Mouse (Mus musculus): ENCODE results near the gene Cped1. TPM values are rescaled to one million over a fixed set of nuclear protein-coding genes. Genes with fewer than 3 reads are reported as not detected.
A peak's percentile ranks its signal among the peaks of the same experiment; 100 is the strongest.

Cped1 gene
- polyA plus RNA-seq, 1 experiment from 2014 or later, result 4.3 TPM

- H3K4me2 ChIP-seq (ENCODE audit: low read length), result no peak overlapping the region
Observed at GRCm38 (mm10) chr6:22280217-22280861, 294.6 kb downstream of the Cped1 start.

GRCm38 (mm10) chr6:22282405-22282804 is 296.7 kb downstream of the Cped1 start:
- H3K4me2 ChIP-seq (ENCODE audit: low read length), result no peak overlapping the region
- ATAC-seq (no peak), DNase-seq (ENCODE audit: low spot score) (no peak)
- H3K9ac ChIP-seq (ENCODE audit: low read length), result no peak overlapping the region
- WGBS, result 90% methylated on average over 4 of the region's 4 CpGs
- H3K27ac ChIP-seq (ENCODE audit: low read depth, low read length), result no peak overlapping the region
- H3K27me3 ChIP-seq (replicated peaks; ENCODE audit: control insufficient read depth, insufficient read depth, low read length), result peaks cover 4% of the 10 kb centered on the region; the same call in 1 of the 2 replicates
- H3K4me3 ChIP-seq (ENCODE audit: low read depth, low read length), result no peak overlapping the region
- H3K36me3 ChIP-seq (ENCODE audit: control insufficient read depth, insufficient read depth, low read length), result no peaks in the 10 kb centered on the region
- H3K9me3 ChIP-seq (replicated peaks; ENCODE audit: control insufficient read depth, low read length), result no peaks in the 10 kb centered on the region
- no peaks in the 10 kb centered on the region for H3K4me1 ChIP-seq (ENCODE audit: control insufficient read depth, insufficient read depth, low read length)

More at GRCm38 (mm10) chr6:22280217-22280861, 294.6 kb downstream of the Cped1 start:
- DNase-seq (ENCODE audit: low spot score) (peak; percentile 39), ATAC-seq (no peak; the same call in 1 of the 2 replicates)
- WGBS, result 54% methylated on average over 14 of the region's 14 CpGs
- no peaks in the 10 kb centered on the region for H3K4me1 ChIP-seq (ENCODE audit: control insufficient read depth, insufficient read depth, low read length)
- H3K9ac ChIP-seq (ENCODE audit: low read length), result no peak overlapping the region
- no peak overlapping the region for H3K27ac ChIP-seq (ENCODE audit: low read depth, low read length)
- no peaks in the 10 kb centered on the region for H3K9me3 ChIP-seq (replicated peaks; ENCODE audit: control insufficient read depth, low read length)
- no peaks in the 10 kb centered on the region for H3K27me3 ChIP-seq (replicated peaks; ENCODE audit: control insufficient read depth, insufficient read depth, low read length)
- H3K4me3 ChIP-seq (ENCODE audit: low read depth, low read length), result no peak overlapping the region
- H3K36me3 ChIP-seq (ENCODE audit: control insufficient read depth, insufficient read depth, low read length), result no peaks in the 10 kb centered on the region

GRCm38 (mm10) chr6:22288004-22288736 is 302.5 kb downstream of the Cped1 start, which contains the start of gene Wnt16:
TSS of gene Wnt16 (plus strand) at chr6:22288227.
- Histone ChIP-seq H3K27me3 (replicated peaks; ENCODE audit: control insufficient read depth, insufficient read depth, low read length) (peaks cover 36% of the 10 kb centered on the region), H3K36me3 (ENCODE audit: control insufficient read depth, insufficient read depth, low read length) (no peaks in the 10 kb centered on the region), H3K9me3 (replicated peaks; ENCODE audit: control insufficient read depth, low read length) (no peaks in the 10 kb centered on the region), H3K27ac (ENCODE audit: low read depth, low read length) (no peak within 1 kb of the TSS), H3K4me2 (ENCODE audit: low read length) (peak within 1 kb of the TSS; percentile 83), H3K9ac (ENCODE audit: low read length) (peak within 1 kb of the TSS; percentile 41), H3K4me3 (ENCODE audit: low read depth, low read length) (peak within 1 kb of the TSS; percentile 42), H3K4me1 (ENCODE audit: control insufficient read depth, insufficient read depth, low read length) (peaks cover 18% of the 10 kb centered on the region)
- peak; percentile 60 for ATAC-seq
- under 1% methylated on average over 20 of the region's 20 CpGs for WGBS
- peak; percentile 20 for DNase-seq (ENCODE audit: low spot score)

GRCm38 (mm10) chr6:22288737-22289460 is 303.2 kb downstream of the Cped1 start:
- H3K9ac ChIP-seq (ENCODE audit: low read length), result peak overlapping the region; percentile 41
- no peaks in the 10 kb centered on the region for H3K9me3 ChIP-seq (replicated peaks; ENCODE audit: control insufficient read depth, low read length)
- H3K27me3 ChIP-seq (replicated peaks; ENCODE audit: control insufficient read depth, insufficient read depth, low read length), result peaks cover 38% of the 10 kb centered on the region
- ATAC-seq (peak; percentile 76), DNase-seq (ENCODE audit: low spot score) (peak; percentile 65)
- H3K4me3 ChIP-seq (ENCODE audit: low read depth, low read length), result peak overlapping the region; percentile 42
- under 1% methylated on average over 38 of the region's 38 CpGs for WGBS
- no peak overlapping the region for H3K27ac ChIP-seq (ENCODE audit: low read depth, low read length)
- H3K4me1 ChIP-seq (ENCODE audit: control insufficient read depth, insufficient read depth, low read length), result peaks cover 18% of the 10 kb centered on the region
- peak overlapping the region; percentile 83 for H3K4me2 ChIP-seq (ENCODE audit: low read length)
- H3K36me3 ChIP-seq (ENCODE audit: control insufficient read depth, insufficient read depth, low read length), result no peaks in the 10 kb centered on the region

GRCm38 (mm10) chr6:22289461-22290021 is 303.8 kb downstream of the Cped1 start:
- peak overlapping the region; percentile 41; the same call in 1 of the 2 replicates for H3K9ac ChIP-seq (ENCODE audit: low read length)
- H3K4me3 ChIP-seq (ENCODE audit: low read depth, low read length), result peak overlapping the region; percentile 42
- no peaks in the 10 kb centered on the region for H3K36me3 ChIP-seq (ENCODE audit: control insufficient read depth, insufficient read depth, low read length)
- no peak overlapping the region for H3K27ac ChIP-seq (ENCODE audit: low read depth, low read length)
- WGBS, result under 1% methylated on average over 21 of the region's 21 CpGs
- H3K4me2 ChIP-seq (ENCODE audit: low read length), result peak overlapping the region; percentile 83
- H3K9me3 ChIP-seq (replicated peaks; ENCODE audit: control insufficient read depth, low read length), result no peaks in the 10 kb centered on the region
- peaks cover 38% of the 10 kb centered on the region for H3K27me3 ChIP-seq (replicated peaks; ENCODE audit: control insufficient read depth, insufficient read depth, low read length)
- DNase-seq (ENCODE audit: low spot score), result no peak
- ATAC-seq, result no peak
- peaks cover 18% of the 10 kb centered on the region for H3K4me1 ChIP-seq (ENCODE audit: control insufficient read depth, insufficient read depth, low read length)

- DNase-seq (ENCODE audit: low spot score) (no peak), ATAC-seq (no peak)
- Histone ChIP-seq H3K4me2 (ENCODE audit: low read length) (no peak overlapping the region), H3K4me1 (ENCODE audit: control insufficient read depth, insufficient read depth, low read length) (peaks cover 18% of the 10 kb centered on the region), H3K9me3 (replicated peaks; ENCODE audit: control insufficient read depth, low read length) (no peaks in the 10 kb centered on the region), H3K4me3 (ENCODE audit: low read depth, low read length) (no peak overlapping the region), H3K9ac (ENCODE audit: low read length) (no peak overlapping the region), H3K36me3 (ENCODE audit: control insufficient read depth, insufficient read depth, low read length) (no peaks in the 10 kb centered on the region), H3K27me3 (replicated peaks; ENCODE audit: control insufficient read depth, insufficient read depth, low read length) (peaks cover 38% of the 10 kb centered on the region), H3K27ac (ENCODE audit: low read depth, low read length) (no peak overlapping the region)
- 80% methylated on average over 8 of the region's 8 CpGs for WGBS
Observed at GRCm38 (mm10) chr6:22290790-22291189, 305.1 kb downstream of the Cped1 start.

GRCm38 (mm10) chr6:22292056-22292455 is 306.3 kb downstream of the Cped1 start:
- H3K4me1 ChIP-seq (ENCODE audit: control insufficient read depth, insufficient read depth, low read length), result peaks cover 18% of the 10 kb centered on the region
- 50% methylated on average over 4 of the region's 4 CpGs for WGBS
- H3K4me3 ChIP-seq (ENCODE audit: low read depth, low read length), result no peak overlapping the region
- H3K9me3 ChIP-seq (replicated peaks; ENCODE audit: control insufficient read depth, low read length), result no peaks in the 10 kb centered on the region
- H3K27me3 ChIP-seq (replicated peaks; ENCODE audit: control insufficient read depth, insufficient read depth, low read length), result peaks cover 38% of the 10 kb centered on the region
- H3K9ac ChIP-seq (ENCODE audit: low read length), result no peak overlapping the region
- H3K27ac ChIP-seq (ENCODE audit: low read depth, low read length), result no peak overlapping the region
- no peak overlapping the region for H3K4me2 ChIP-seq (ENCODE audit: low read length)
- H3K36me3 ChIP-seq (ENCODE audit: control insufficient read depth, insufficient read depth, low read length), result no peaks in the 10 kb centered on the region
- no peak for ATAC-seq
- no peak for DNase-seq (ENCODE audit: low spot score)

- H3K4me2 ChIP-seq (ENCODE audit: low read length), result no peak overlapping the region
- no peaks in the 10 kb centered on the region for H3K9me3 ChIP-seq (replicated peaks; ENCODE audit: control insufficient read depth, low read length)
- peaks cover 19% of the 10 kb centered on the region for H3K27me3 ChIP-seq (replicated peaks; ENCODE audit: control insufficient read depth, insufficient read depth, low read length)
- WGBS, result 10% methylated on average over 3 of the region's 3 CpGs
- no peak for DNase-seq (ENCODE audit: low spot score)
- peaks cover 7% of the 10 kb centered on the region for H3K4me1 ChIP-seq (ENCODE audit: control insufficient read depth, insufficient read depth, low read length)
- H3K9ac ChIP-seq (ENCODE audit: low read length), result no peak overlapping the region
- H3K36me3 ChIP-seq (ENCODE audit: control insufficient read depth, insufficient read depth, low read length), result no peaks in the 10 kb centered on the region
- no peak overlapping the region for H3K27ac ChIP-seq (ENCODE audit: low read depth, low read length)
- no peak for ATAC-seq
- H3K4me3 ChIP-seq (ENCODE audit: low read depth, low read length), result no peak overlapping the region
Observed at GRCm38 (mm10) chr6:22293922-22294321, 308.2 kb downstream of the Cped1 start.
